Mouse (Mus musculus): ENCODE data around the gene Bicra. TPM values are rescaled to one million over a fixed set of nuclear protein-coding genes. Genes with fewer than 3 reads are reported as not detected.

The Bicra gene
- polyA plus RNA-seq, 1 experiment from 2014 or later, result 8.3 TPM

- Histone ChIP-seq H3K4me3 (ENCODE audit: low read depth, low read length) (no peak overlapping the region), H3K9ac (replicated peaks; ENCODE audit: low read depth, low read length) (no peak overlapping the region), H3K27ac (ENCODE audit: low read length) (no peak overlapping the region), H3K9me3 (ENCODE audit: control insufficient read depth, low read depth, low read length) (no peaks in the 10 kb centered on the region), H3K4me2 (replicated peaks; ENCODE audit: low read depth, low read length) (no peak overlapping the region), H3K4me1 (ENCODE audit: control insufficient read depth, insufficient read depth, low read length) (no peaks in the 10 kb centered on the region), H3K27me3 (ENCODE audit: control insufficient read depth, insufficient read depth, low read length) (no peaks in the 10 kb centered on the region), H3K36me3 (ENCODE audit: control insufficient read depth, insufficient read depth, low read length) (no peaks in the 10 kb centered on the region)
- WGBS, result 80% methylated on average over 5 of the region's 5 CpGs
- ATAC-seq (ENCODE audit: insufficient number of reproducible peaks, insufficient read depth, low FRiP score, low read depth), result no peak
These were observed 33.9 kb downstream of the Bicra start for GRCm38 (mm10) chr7:16013722-16014275.

- Histone ChIP-seq H3K9me3 (ENCODE audit: control insufficient read depth, low read depth, low read length) (no peaks in the 10 kb centered on the region), H3K27me3 (ENCODE audit: control insufficient read depth, insufficient read depth, low read length) (no peaks in the 10 kb centered on the region), H3K36me3 (ENCODE audit: control insufficient read depth, insufficient read depth, low read length) (no peaks in the 10 kb centered on the region), H3K4me2 (replicated peaks; ENCODE audit: low read depth, low read length) (no peak overlapping the region), H3K4me3 (ENCODE audit: low read depth, low read length) (no peak overlapping the region), H3K27ac (ENCODE audit: low read length) (no peak overlapping the region), H3K9ac (replicated peaks; ENCODE audit: low read depth, low read length) (no peak overlapping the region), H3K4me1 (ENCODE audit: control insufficient read depth, insufficient read depth, low read length) (no peaks in the 10 kb centered on the region)
- ATAC-seq (ENCODE audit: insufficient number of reproducible peaks, insufficient read depth, low FRiP score, low read depth), result no peak
- 71% methylated on average over 11 of the region's 11 CpGs for WGBS
These were observed 35.0 kb downstream of the Bicra start for GRCm38 (mm10) chr7:16012576-16013263.

GRCm38 (mm10) chr7:16011418-16012085 is 36.2 kb downstream of the Bicra start:
- Histone ChIP-seq H3K9me3 (ENCODE audit: control insufficient read depth, low read depth, low read length) (no peaks in the 10 kb centered on the region), H3K27ac (ENCODE audit: low read length) (no peak overlapping the region), H3K4me1 (ENCODE audit: control insufficient read depth, insufficient read depth, low read length) (no peaks in the 10 kb centered on the region), H3K27me3 (ENCODE audit: control insufficient read depth, insufficient read depth, low read length) (no peaks in the 10 kb centered on the region), H3K9ac (replicated peaks; ENCODE audit: low read depth, low read length) (no peak overlapping the region), H3K4me2 (replicated peaks; ENCODE audit: low read depth, low read length) (no peak overlapping the region), H3K36me3 (ENCODE audit: control insufficient read depth, insufficient read depth, low read length) (no peaks in the 10 kb centered on the region), H3K4me3 (ENCODE audit: low read depth, low read length) (no peak overlapping the region)
- ATAC-seq (ENCODE audit: insufficient number of reproducible peaks, insufficient read depth, low FRiP score, low read depth), result no peak
- WGBS, result 87% methylated on average over 7 of the region's 7 CpGs

GRCm38 (mm10) chr7:16010649-16011048 is 37.1 kb downstream of the Bicra start:
- no peak for ATAC-seq (ENCODE audit: insufficient number of reproducible peaks, insufficient read depth, low FRiP score, low read depth)
- WGBS, result 75% methylated on average over 5 of the region's 5 CpGs
- H3K4me1 ChIP-seq (ENCODE audit: control insufficient read depth, insufficient read depth, low read length), result no peaks in the 10 kb centered on the region

GRCm38 (mm10) chr7:16009636-16010035 is 38.1 kb downstream of the Bicra start:
- Histone ChIP-seq H3K4me1 (ENCODE audit: control insufficient read depth, insufficient read depth, low read length) (no peaks in the 10 kb centered on the region), H3K4me2 (replicated peaks; ENCODE audit: low read depth, low read length) (no peak overlapping the region), H3K36me3 (ENCODE audit: control insufficient read depth, insufficient read depth, low read length) (no peaks in the 10 kb centered on the region), H3K4me3 (ENCODE audit: low read depth, low read length) (no peak overlapping the region), H3K27me3 (ENCODE audit: control insufficient read depth, insufficient read depth, low read length) (no peaks in the 10 kb centered on the region), H3K9ac (replicated peaks; ENCODE audit: low read depth, low read length) (no peak overlapping the region), H3K9me3 (ENCODE audit: control insufficient read depth, low read depth, low read length) (no peaks in the 10 kb centered on the region), H3K27ac (ENCODE audit: low read length) (no peak overlapping the region)
- WGBS, result 94% methylated on average over 7 of the region's 7 CpGs
- ATAC-seq (ENCODE audit: insufficient number of reproducible peaks, insufficient read depth, low FRiP score, low read depth), result no peak

More at GRCm38 (mm10) chr7:16010649-16011048, 37.1 kb downstream of the Bicra start:
- H3K36me3 ChIP-seq (ENCODE audit: control insufficient read depth, insufficient read depth, low read length), result no peaks in the 10 kb centered on the region
- no peak overlapping the region for H3K9ac ChIP-seq (replicated peaks; ENCODE audit: low read depth, low read length)
- no peak overlapping the region for H3K27ac ChIP-seq (ENCODE audit: low read length)
- H3K4me3 ChIP-seq (ENCODE audit: low read depth, low read length), result no peak overlapping the region
- H3K27me3 ChIP-seq (ENCODE audit: control insufficient read depth, insufficient read depth, low read length), result no peaks in the 10 kb centered on the region
- no peak overlapping the region for H3K4me2 ChIP-seq (replicated peaks; ENCODE audit: low read depth, low read length)
- no peaks in the 10 kb centered on the region for H3K9me3 ChIP-seq (ENCODE audit: control insufficient read depth, low read depth, low read length)

- H3K27me3 ChIP-seq (ENCODE audit: control insufficient read depth, insufficient read depth, low read length), result no peaks in the 10 kb centered on the region
- H3K4me3 ChIP-seq (ENCODE audit: low read depth, low read length), result no peak overlapping the region
- 71% methylated on average over 3 of the region's 3 CpGs for WGBS
- no peaks in the 10 kb centered on the region for H3K9me3 ChIP-seq (ENCODE audit: control insufficient read depth, low read depth, low read length)
- H3K36me3 ChIP-seq (ENCODE audit: control insufficient read depth, insufficient read depth, low read length), result no peaks in the 10 kb centered on the region
- H3K9ac ChIP-seq (replicated peaks; ENCODE audit: low read depth, low read length), result no peak overlapping the region
- no peak overlapping the region for H3K4me2 ChIP-seq (replicated peaks; ENCODE audit: low read depth, low read length)
- ATAC-seq (ENCODE audit: insufficient number of reproducible peaks, insufficient read depth, low FRiP score, low read depth), result peak; percentile 42; the same call in 1 of the 2 replicates
- H3K27ac ChIP-seq (ENCODE audit: low read length), result no peak overlapping the region
- H3K4me1 ChIP-seq (ENCODE audit: control insufficient read depth, insufficient read depth, low read length), result no peaks in the 10 kb centered on the region
These were observed 42.7 kb downstream of the Bicra start for GRCm38 (mm10) chr7:16005020-16005419.

GRCm38 (mm10) chr7:16004177-16004856 is 43.4 kb downstream of the Bicra start:
- no peaks in the 10 kb centered on the region for H3K36me3 ChIP-seq (ENCODE audit: control insufficient read depth, insufficient read depth, low read length)
- H3K4me2 ChIP-seq (replicated peaks; ENCODE audit: low read depth, low read length), result no peak overlapping the region
- no peak overlapping the region; the same call in 1 of the 2 replicates for H3K27ac ChIP-seq (ENCODE audit: low read length)
- peaks cover 1% of the 10 kb centered on the region; the same call in 1 of the 2 replicates for H3K9me3 ChIP-seq (ENCODE audit: control insufficient read depth, low read depth, low read length)
- ATAC-seq (ENCODE audit: insufficient number of reproducible peaks, insufficient read depth, low FRiP score, low read depth), result no peak; the same call in 1 of the 2 replicates
- H3K4me1 ChIP-seq (ENCODE audit: control insufficient read depth, insufficient read depth, low read length), result no peaks in the 10 kb centered on the region
- WGBS, result 67% methylated on average over 12 of the region's 12 CpGs
- H3K4me3 ChIP-seq (ENCODE audit: low read depth, low read length), result no peak overlapping the region
- H3K9ac ChIP-seq (replicated peaks; ENCODE audit: low read depth, low read length), result no peak overlapping the region
- no peaks in the 10 kb centered on the region for H3K27me3 ChIP-seq (ENCODE audit: control insufficient read depth, insufficient read depth, low read length)

- Histone ChIP-seq H3K27me3 (ENCODE audit: control insufficient read depth, insufficient read depth, low read length) (no peaks in the 10 kb centered on the region), H3K9ac (replicated peaks; ENCODE audit: low read depth, low read length) (no peak overlapping the region), H3K4me2 (replicated peaks; ENCODE audit: low read depth, low read length) (no peak overlapping the region), H3K27ac (ENCODE audit: low read length) (no peak overlapping the region), H3K9me3 (ENCODE audit: control insufficient read depth, low read depth, low read length) (peaks cover 4% of the 10 kb centered on the region; the same call in 1 of the 2 replicates), H3K4me3 (ENCODE audit: low read depth, low read length) (no peak overlapping the region), H3K36me3 (ENCODE audit: control insufficient read depth, insufficient read depth, low read length) (no peaks in the 10 kb centered on the region), H3K4me1 (ENCODE audit: control insufficient read depth, insufficient read depth, low read length) (no peaks in the 10 kb centered on the region)
- ATAC-seq (ENCODE audit: insufficient number of reproducible peaks, insufficient read depth, low FRiP score, low read depth), result no peak
- 79% methylated on average over 4 of the region's 4 CpGs for WGBS
These were observed 44.7 kb downstream of the Bicra start for GRCm38 (mm10) chr7:16003032-16003431.
